Mouse (Mus musculus) CH12.LX (cell line): ENCODE data around the gene Uqcr11. TPM values are rescaled to one million over a fixed set of nuclear protein-coding genes. Genes with fewer than 3 reads are reported as not detected.

ENCODE experiments used
- DNase-seq: peaks from one replicate; pipeline ENCODE4 v3.0.0-alpha.2; 2013; ENCODE audit errors: extremely low read depth
- H3K27ac ChIP-seq: 2 replicates; pipeline ENCODE4 v1.5.1; 2012; ENCODE audit warnings: low read depth, mild to moderate bottlenecking, control low read depth, moderate library complexity; ENCODE audit not compliant: insufficient read depth
- H3K27me3 ChIP-seq: replicated peaks from 2 replicates; pipeline ENCODE3; 2012; ENCODE audit warnings: inconsistent platforms
- H3K36me3 ChIP-seq, 2 experiments: replicated peaks in 1 of 2; 2 replicates each; pipeline versions ENCODE3 to v1.6.1; 2012; ENCODE audit warnings: inconsistent platforms in 1 of 2, low read length in 1 of 2, mild to moderate bottlenecking in 1 of 2, mixed read lengths in 1 of 2, moderate library complexity in 1 of 2; ENCODE audit not compliant: control insufficient read depth in 1 of 2, insufficient read depth in 1 of 2
- H3K4me1 ChIP-seq, 2 experiments: 2 replicates each; pipeline ENCODE4 v1.6.1; 2012; ENCODE audit warnings: inconsistent platforms in 1 of 2, moderate library complexity in 1 of 2; ENCODE audit not compliant: insufficient read depth in 2 of 2, control insufficient read depth in 1 of 2
- H3K4me2 ChIP-seq: 2 replicates; pipeline ENCODE4 v1.6.1; 2012; ENCODE audit warnings: low read depth, mild to moderate bottlenecking, control low read depth; ENCODE audit not compliant: poor library complexity, insufficient read depth, severe bottlenecking
- H3K4me3 ChIP-seq, 3 experiments: fragments of 150-350 bp in 1 of 3; sonication (generic) in 1 of 3; replicated peaks in 1 of 3; 2 replicates each; pipeline versions ENCODE3 to v1.5.1; 2011 to 2012; ENCODE audit warnings: low read depth in 2 of 3, low read length in 2 of 3, mild to moderate bottlenecking in 2 of 3, moderate library complexity in 2 of 3, control low read depth in 1 of 3, improper control_type of control experiment in 1 of 3, inconsistent platforms in 1 of 3, mixed read lengths in 1 of 3; ENCODE audit not compliant: poor library complexity in 1 of 3
- H3K79me2 ChIP-seq: replicated peaks from 2 replicates; pipeline ENCODE4 v1.6.1; 2012; ENCODE audit warnings: mild to moderate bottlenecking, moderate library complexity; ENCODE audit not compliant: control insufficient read depth, poor library complexity, insufficient read depth, severe bottlenecking; ENCODE audit errors: extremely low read depth
- H3K9ac ChIP-seq: 2 replicates; pipeline ENCODE4 v1.6.1; 2012; ENCODE audit warnings: low read depth, mild to moderate bottlenecking, control low read depth, moderate library complexity; ENCODE audit not compliant: insufficient read depth
- H3K9me3 ChIP-seq: replicated peaks from 2 replicates; pipeline ENCODE3; 2012; ENCODE audit warnings: low read length, inconsistent platforms, mixed read lengths
- CHD1 ChIP-seq: IDR thresholded peaks from 2 replicates; pipeline ENCODE4 v1.6.1; 2012; ENCODE audit warnings: low read depth, low read length, improper control_type of control experiment, inconsistent platforms
- CHD2 ChIP-seq: IDR thresholded peaks from 2 replicates; pipeline ENCODE4 v1.6.1; 2011; ENCODE audit warnings: low read length, improper control_type of control experiment
- EP300 ChIP-seq: IDR thresholded peaks from 2 replicates; pipeline ENCODE4 v1.6.1; 2011; ENCODE audit warnings: low read length, improper control_type of control experiment
- GABPA ChIP-seq: IDR thresholded peaks from 2 replicates; pipeline ENCODE4 v1.6.1; 2012; ENCODE audit warnings: low read depth, low read length, improper control_type of control experiment, inconsistent platforms; ENCODE audit not compliant: insufficient replicate concordance
- HCFC1 ChIP-seq: IDR thresholded peaks from 2 replicates; pipeline ENCODE4 v1.6.1; 2012; ENCODE audit warnings: low read depth, mild to moderate bottlenecking, inconsistent platforms, low read length, improper control_type of control experiment
- JUN ChIP-seq: IDR thresholded peaks from 2 replicates; pipeline ENCODE4 v1.6.1; 2011; ENCODE audit warnings: low read depth, mild to moderate bottlenecking, low read length, improper control_type of control experiment, moderate library complexity; ENCODE audit not compliant: insufficient read depth
- JUND ChIP-seq: conservative IDR thresholded peaks from 2 replicates; pipeline ENCODE4 v1.6.1; 2011; ENCODE audit warnings: low read depth, low read length, improper control_type of control experiment
- KAT2A ChIP-seq: IDR thresholded peaks from 2 replicates; pipeline ENCODE4 v1.6.1; 2012; ENCODE audit warnings: low read length, improper control_type of control experiment, inconsistent platforms; ENCODE audit not compliant: insufficient replicate concordance
- MAFK ChIP-seq: IDR thresholded peaks from 2 replicates; pipeline ENCODE4 v1.6.1; 2011; ENCODE audit warnings: low read length, improper control_type of control experiment; ENCODE audit not compliant: insufficient replicate concordance
- MAX ChIP-seq: IDR thresholded peaks from 2 replicates; pipeline ENCODE4 v1.6.1; 2011; ENCODE audit warnings: low read length, improper control_type of control experiment
- MXI1 ChIP-seq: IDR thresholded peaks from 2 replicates; pipeline ENCODE4 v1.6.1; 2011; ENCODE audit warnings: mild to moderate bottlenecking, low read depth, low read length, improper control_type of control experiment
- MYC ChIP-seq: IDR thresholded peaks from 2 replicates; pipeline ENCODE4 v1.6.1; 2011; ENCODE audit warnings: low read depth, mild to moderate bottlenecking, improper control_type of control experiment, low read length
- NRF1 ChIP-seq: IDR thresholded peaks from 2 replicates; pipeline ENCODE4 v1.6.1; 2014; ENCODE audit warnings: low read depth, mild to moderate bottlenecking, inconsistent platforms, low read length, improper control_type of control experiment, moderate library complexity
- PAX5 ChIP-seq: IDR thresholded peaks from 2 replicates; pipeline ENCODE4 v1.6.1; 2012; ENCODE audit warnings: low read length, inconsistent platforms, mixed read lengths
- POLR2AphosphoS2 ChIP-seq: IDR thresholded peaks from 2 replicates; pipeline ENCODE4 v1.6.1; 2011; ENCODE audit warnings: low read depth, low read length, improper control_type of control experiment
- RCOR1 ChIP-seq: conservative IDR thresholded peaks from 2 replicates; pipeline ENCODE4 v1.6.1; 2012; ENCODE audit warnings: low read depth, mild to moderate bottlenecking, inconsistent platforms, low read length, improper control_type of control experiment
- SIN3A ChIP-seq: IDR thresholded peaks from 2 replicates; pipeline ENCODE4 v1.6.1; 2012; ENCODE audit warnings: low read length, improper control_type of control experiment, inconsistent platforms
- SMC3 ChIP-seq: IDR thresholded peaks from 2 replicates; pipeline ENCODE4 v1.6.1; 2011; ENCODE audit warnings: low read depth, low read length, improper control_type of control experiment
- TBP ChIP-seq: conservative IDR thresholded peaks from 2 replicates; pipeline ENCODE4 v1.6.1; 2011; ENCODE audit warnings: low read depth, low read length, improper control_type of control experiment
- UBTF ChIP-seq: IDR thresholded peaks from 2 replicates; pipeline ENCODE4 v1.6.1; 2012; ENCODE audit warnings: low read depth, mild to moderate bottlenecking, inconsistent platforms, low read length, improper control_type of control experiment, moderate library complexity
- USF2 ChIP-seq: conservative IDR thresholded peaks from 2 replicates; pipeline ENCODE4 v1.6.1; 2011; ENCODE audit warnings: low read depth, low read length, improper control_type of control experiment
- ZC3H11A ChIP-seq: IDR thresholded peaks from 2 replicates; pipeline ENCODE4 v1.6.1; 2012; ENCODE audit warnings: low read depth, mild to moderate bottlenecking, inconsistent platforms, low read length, improper control_type of control experiment
- dilution Hi-C: fragments of 300-500 bp; cut with MboI; formaldehyde crosslinking; loops from 2 replicates; pipeline ENCODE4 v1.14.3; 2020; ENCODE audit warnings: low sequenced_read_pairs; ENCODE audit not compliant: extremely low pct_unique_long_range_greater_than_20kb, extremely low pct_ligation_motif_present
- in situ Hi-C: fragments of 300-500 bp; cut with MboI; formaldehyde crosslinking; loops from 3 replicates; pipeline ENCODE4 v1.14.3; 2019; ENCODE audit warnings: low sequenced_read_pairs, low pct_ligation_motif_present, low pct_unique_long_range_greater_than_20kb, mixed read lengths
- polyA plus RNA-seq: library from polyadenylated mRNA; unstranded; fragments of >175 nt; gene quantifications from 2 replicates; pipeline ENCODE4 v1.2.1, GENCODE M21; 2012; ENCODE audit warnings: low read depth; ENCODE audit not compliant: insufficient read length
- total RNA-seq, 2 experiments: library from RNA; depleted of rRNA; stranded (reverse); fragments of 300-350 nt in 1 of 2; fragments of >200 nt in 1 of 2; gene quantifications; 2 replicates each; pipeline ENCODE4 v1.2.3; 2012 to 2014

Gene Uqcr11
- total and polyA plus RNA-seq, 3 experiments = 206 to 466 (median 444) TPM

GRCm38 (mm10) chr10:80385310-80385709 lies 21.3 kb downstream of the Uqcr11 start:
- Histone ChIP-seq H3K27me3 (no peaks in the 10 kb centered on the region), H3K9ac (no peak overlapping the region), H3K4me3 (no peak overlapping the region), H3K36me3 (peaks cover 17 to 50% of the 10 kb centered on the region in 2 experiments), H3K4me1 (peaks cover 35 to 52% of the 10 kb centered on the region in 2 experiments), H3K27ac (no peak overlapping the region), H3K79me2 (no peaks in the 10 kb centered on the region), H3K9me3 (no peaks in the 10 kb centered on the region), H3K4me2 (no peak overlapping the region)
- dilution Hi-C loops = no loop called here
- DNase-seq = no peak
- in situ Hi-C loops = loop anchor here (5.0 kb wide), 1 partner anchor 42 kb away; no protein-coding TSS in a partner anchor
- TF ChIP-seq MAX (no peak), JUN (no peak), EP300 (no peak), POLR2AphosphoS2 (no peak)
- TF ChIP-seq, all 38 proteins: peak for 0

DNA sequence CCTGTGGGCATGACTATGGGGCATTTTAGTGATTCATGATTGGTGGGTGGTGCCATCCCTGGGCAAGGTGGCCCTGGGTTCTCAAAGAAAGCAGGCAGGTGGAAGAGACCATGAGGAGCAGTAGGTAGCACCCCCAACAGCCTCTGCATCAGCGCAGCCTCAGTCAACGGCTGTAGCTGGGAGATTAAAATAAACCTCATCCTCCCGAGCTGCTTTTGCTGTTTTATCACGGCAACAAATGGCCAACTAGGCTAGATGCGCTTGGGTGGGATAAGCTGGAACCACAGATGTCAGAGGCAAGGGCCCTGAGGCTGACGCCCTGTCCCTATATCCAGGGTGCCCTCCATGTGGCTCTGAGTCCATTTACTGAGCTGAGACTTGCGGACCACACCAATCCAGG lies 21.9 kb downstream of the Uqcr11 start:
- dilution Hi-C loops = no loop called here
- no peak overlapping the region for H3K9ac ChIP-seq
- TF ChIP-seq TBP (no peak), EP300 (no peak), KAT2A (no peak), CHD1 (no peak), UBTF (no peak), RCOR1 (no peak), GABPA (no peak), JUN (no peak), HCFC1 (no peak), MXI1 (no peak), PAX5 (no peak)
- TF ChIP-seq, all 38 proteins: peak for 0
- DNase-seq = no peak
- Histone ChIP-seq H3K36me3 (peaks cover 17 to 49% of the 10 kb centered on the region in 2 experiments), H3K9me3 (no peaks in the 10 kb centered on the region), H3K79me2 (no peaks in the 10 kb centered on the region), H3K27ac (no peak overlapping the region), H3K27me3 (no peaks in the 10 kb centered on the region), H3K4me2 (no peak overlapping the region), H3K4me1 (peaks cover 35 to 52% of the 10 kb centered on the region in 2 experiments), H3K4me3 (no peak overlapping the region)
- in situ Hi-C loops = loop anchor here (5.0 kb wide), 1 partner anchor 43 kb away; no protein-coding TSS in a partner anchor

- H3K4me1 ChIP-seq = peaks cover 35 to 49% of the 10 kb centered on the region in 2 experiments
- no peak for DNase-seq
- H3K4me3 ChIP-seq = no peak overlapping the region
- TF ChIP-seq ZC3H11A = no peak
- TF ChIP-seq CHD2 = no peak
- TF ChIP-seq USF2 = no peak
- TF ChIP-seq SIN3A = no peak
- TF ChIP-seq CHD1 = no peak
- no peak for TF ChIP-seq SMC3
- TF ChIP-seq UBTF = no peak
- TF ChIP-seq NRF1 = no peak
- TF ChIP-seq GABPA = no peak
- TF ChIP-seq JUND = no peak
- no peak for TF ChIP-seq MAFK
- no peak for TF ChIP-seq MYC
- no peak for TF ChIP-seq MAX
- in situ Hi-C loops = no loop called here
- no peak overlapping the region for H3K4me2 ChIP-seq
- H3K36me3 ChIP-seq = peaks cover 17 to 49% of the 10 kb centered on the region in 2 experiments
- H3K27ac ChIP-seq = no peak overlapping the region
- no peaks in the 10 kb centered on the region for H3K79me2 ChIP-seq
- H3K9ac ChIP-seq = no peak overlapping the region
- dilution Hi-C loops = no loop called here
- H3K27me3 ChIP-seq = no peaks in the 10 kb centered on the region
- no peaks in the 10 kb centered on the region for H3K9me3 ChIP-seq
Observed at GRCm38 (mm10) chr10:80384115-80384639, 22.5 kb downstream of the Uqcr11 start.
